ENCODE assay signal across 8 mouse cellular contexts in the genomic region with DNA sequence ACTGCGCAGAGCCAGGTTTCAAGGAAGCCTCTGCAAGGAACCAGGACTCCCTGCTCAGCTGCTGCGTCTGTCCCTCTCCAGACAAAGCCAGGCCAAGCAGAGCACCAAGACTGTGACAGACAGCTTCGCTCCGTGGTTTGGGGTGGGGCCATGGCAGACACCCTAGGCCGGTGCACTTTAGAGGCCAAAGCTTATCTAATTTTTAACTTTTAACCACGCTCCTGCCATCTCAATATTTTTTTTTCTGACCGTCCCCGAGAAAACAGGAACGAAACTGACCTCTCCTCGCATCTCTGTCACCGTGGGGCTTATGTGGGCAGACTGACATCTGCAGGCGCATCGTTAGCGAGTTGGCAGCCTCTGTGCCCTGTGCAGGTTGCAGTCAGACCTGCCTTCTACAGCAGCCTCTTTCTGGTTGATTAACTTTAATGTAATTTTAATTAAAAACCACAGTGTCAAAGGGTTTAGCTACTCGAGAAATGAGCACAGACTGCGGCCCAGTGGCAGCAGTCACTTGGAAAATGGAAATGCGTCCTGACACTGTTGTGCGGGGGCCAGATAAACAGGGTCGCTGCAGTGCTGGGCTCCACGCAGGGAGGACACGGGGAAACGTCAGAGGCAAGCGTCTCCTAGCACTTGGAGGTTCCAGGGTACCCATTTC.
DNase-seq lines count a peak whose midpoint lies in the region; ATAC-seq lines count a peak whose summit lies in the region.

No protein-coding gene starts in this region.

- DNase-seq in heart, adult 11 months, result peak; percentile 80
- DNase-seq in heart, postnatal 10 days, result no peak
- peak; percentile 45 for DNase-seq in A20 (ENCODE audit: low read depth, low spot score)
- DNase-seq in cerebellum, postnatal 25 days, result peak; percentile 74 to 75
- DNase-seq in c-Kit-positive CD71-positive TER-119-positive erythroid progenitor cells, embryonic 14.5 days (ENCODE audit: low spot score), result no peak
- no peak for DNase-seq in layer of hippocampus, adult 9-11 months

- 0 out of 2 replicates have a peak, but pooled peaks have one; percentile 23 for ATAC-seq in megakaryocyte progenitor cell, adult 5-6 weeks (replicated peaks; ENCODE audit: poor library complexity)
- no peak for ATAC-seq in inflammation-experienced regulatory T-cells, adult 6 months

- intact Hi-C loops in heart, postnatal 10 days (cut with DNase I), result no loop called here

Comparison
In these comparisons a context has a peak if more than half of its experiments do, and no peak if none do; other contexts are left out.
1. DNase-seq: peak in heart, adult 11 months (single experiment), A20 (single experiment) and cerebellum, postnatal 25 days (2 of 2); none in heart, postnatal 10 days (0 of 2), c-Kit-positive CD71-positive TER-119-positive erythroid progenitor cells, embryonic 14.5 days (single experiment) and layer of hippocampus, adult 9-11 months (single experiment).